Mouse (Mus musculus) embryo, embryonic 10.5 days (tissue): Measurements from ENCODE around the gene Ccpg1.

ENCODE experiments used
- DNase-seq: peaks from one replicate; pipeline ENCODE4 v3.0.0-alpha.2; 2015; ENCODE audit warnings: low spot score

The Ccpg1 gene

DNA sequence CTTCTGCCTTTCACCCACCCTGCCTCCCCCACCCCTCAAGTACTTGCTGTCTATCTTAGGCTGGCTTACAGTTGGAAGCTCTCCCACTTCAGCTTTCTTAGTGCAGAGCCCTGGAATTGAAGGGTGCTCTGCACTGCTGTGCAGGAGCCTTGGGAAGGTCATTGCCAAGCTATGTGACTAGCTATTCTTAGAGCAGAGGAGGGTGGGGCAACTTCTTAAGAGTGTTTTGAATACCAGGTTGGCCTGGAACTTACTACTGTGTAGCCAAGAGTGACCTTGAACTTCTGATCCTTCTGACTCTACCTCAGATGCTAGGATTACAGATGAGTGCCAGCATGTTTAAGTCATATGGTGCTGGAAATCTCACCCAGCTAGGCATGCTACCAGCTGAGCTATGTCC is 10.9 kb downstream of the Ccpg1 start:
- no peak for DNase-seq

DNA sequence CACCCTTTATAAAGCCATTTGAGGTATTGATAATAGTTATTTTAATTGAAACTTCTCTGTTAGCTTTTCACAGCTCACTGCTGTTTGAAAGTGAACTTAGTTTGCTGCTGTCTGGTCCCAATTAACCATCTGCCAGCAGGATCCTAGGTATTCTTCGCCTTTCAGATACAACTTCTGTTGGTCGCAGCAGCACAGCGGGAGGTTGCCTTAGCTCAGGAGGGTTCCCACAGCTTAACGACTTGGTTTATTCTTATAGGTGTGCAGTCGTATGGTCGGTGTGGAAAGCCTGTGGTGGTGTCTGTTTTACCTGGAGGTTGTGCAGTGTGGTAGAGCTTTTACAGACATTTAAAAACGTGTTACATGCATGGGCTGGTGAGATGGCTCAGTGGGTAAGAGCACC is 11.6 kb downstream of the Ccpg1 start:
- no peak for DNase-seq

DNA sequence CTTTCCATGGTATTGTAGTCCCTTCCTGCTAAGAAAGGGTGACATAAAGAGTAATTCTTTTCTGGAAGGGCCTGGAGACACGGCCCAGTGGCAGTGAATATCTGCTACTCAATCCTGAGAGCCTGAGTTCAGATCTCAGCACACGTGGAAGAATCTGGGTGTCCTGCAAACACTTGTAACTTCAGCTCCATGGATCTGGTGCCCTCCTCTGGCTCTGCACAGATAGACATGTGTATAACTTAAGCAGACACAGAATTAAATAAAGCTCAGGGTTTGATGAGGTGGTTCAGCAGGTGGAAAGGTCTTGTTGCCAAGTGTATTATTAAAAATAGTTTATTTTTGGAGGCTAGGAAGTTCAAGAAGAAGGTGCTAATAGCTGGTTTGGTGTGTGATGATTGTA is 15.3 kb downstream of the Ccpg1 start:
- DNase-seq, result no peak

DNA sequence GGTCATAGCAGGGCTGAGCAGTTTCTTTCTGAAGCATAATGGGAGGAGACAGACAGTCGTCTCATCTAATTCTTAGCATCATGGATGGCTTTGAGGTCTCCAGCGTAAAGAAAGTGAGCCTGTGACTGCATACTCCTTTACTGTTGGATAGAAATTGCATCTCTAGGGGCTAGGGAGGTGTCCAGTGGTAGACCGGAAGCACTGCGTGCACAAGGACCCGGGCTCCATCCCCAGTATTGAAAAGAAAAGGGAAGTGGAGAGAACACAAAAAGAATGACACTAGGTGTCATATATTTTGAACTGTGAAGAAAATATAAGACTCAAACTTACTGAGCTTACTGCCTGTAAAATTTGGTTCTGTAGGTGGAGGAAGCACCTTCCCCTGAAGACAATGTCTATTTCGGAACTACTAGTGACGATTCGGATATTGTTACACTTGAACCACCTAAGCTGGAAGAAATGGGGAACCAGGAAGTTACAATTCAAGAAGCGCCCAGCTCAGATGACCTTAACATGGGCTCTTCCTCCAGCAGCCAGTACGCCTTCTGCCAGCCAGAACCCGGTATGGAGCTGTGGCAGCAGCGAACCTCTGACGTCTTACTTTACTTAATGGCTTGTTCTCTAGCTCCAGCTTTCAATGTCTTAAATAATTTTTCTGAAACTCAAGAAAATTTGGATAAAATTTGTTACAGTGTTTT is 16.2 kb downstream of the Ccpg1 start:
- DNase-seq, result no peak

DNA sequence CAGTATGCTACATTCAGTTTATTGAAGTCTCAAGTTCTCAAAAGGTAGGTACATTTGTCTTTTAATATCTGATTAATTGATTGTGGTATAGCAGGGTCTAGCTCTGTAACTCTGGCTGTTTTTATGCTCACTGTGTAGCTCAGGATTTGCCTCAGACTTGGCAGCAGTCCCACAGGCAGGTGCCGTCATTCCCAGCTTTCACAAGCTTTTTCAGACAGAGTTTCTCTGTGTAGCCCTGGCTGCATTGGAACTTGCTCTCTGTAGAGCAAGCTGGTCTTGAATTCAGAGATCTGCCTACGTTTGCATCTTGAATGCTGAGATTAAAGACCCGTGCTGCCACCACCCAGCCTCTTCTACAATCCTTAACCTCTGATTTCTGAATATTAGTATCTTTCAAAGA is 16.9 kb downstream of the Ccpg1 start:
- no peak for DNase-seq

DNA sequence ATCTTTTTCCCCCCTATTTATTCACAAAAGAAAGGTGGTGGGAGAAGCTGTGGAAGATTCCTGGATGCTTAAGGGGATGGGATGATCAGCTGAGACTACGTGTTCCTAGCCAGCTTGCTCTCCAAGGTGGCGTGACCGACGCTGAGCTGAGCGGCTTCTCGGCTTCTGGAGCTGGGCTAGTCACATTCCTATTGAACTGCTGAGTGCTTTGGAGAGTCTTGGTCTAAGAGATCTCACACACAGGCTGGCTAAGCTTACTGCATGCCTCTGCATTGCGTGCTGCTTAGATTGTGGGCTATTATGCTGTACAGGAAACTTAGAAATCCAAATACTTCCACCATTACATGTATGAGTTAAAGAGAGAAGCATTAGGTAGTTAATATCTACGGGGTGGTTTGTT is 18.8 kb downstream of the Ccpg1 start:
- DNase-seq, result no peak

DNA sequence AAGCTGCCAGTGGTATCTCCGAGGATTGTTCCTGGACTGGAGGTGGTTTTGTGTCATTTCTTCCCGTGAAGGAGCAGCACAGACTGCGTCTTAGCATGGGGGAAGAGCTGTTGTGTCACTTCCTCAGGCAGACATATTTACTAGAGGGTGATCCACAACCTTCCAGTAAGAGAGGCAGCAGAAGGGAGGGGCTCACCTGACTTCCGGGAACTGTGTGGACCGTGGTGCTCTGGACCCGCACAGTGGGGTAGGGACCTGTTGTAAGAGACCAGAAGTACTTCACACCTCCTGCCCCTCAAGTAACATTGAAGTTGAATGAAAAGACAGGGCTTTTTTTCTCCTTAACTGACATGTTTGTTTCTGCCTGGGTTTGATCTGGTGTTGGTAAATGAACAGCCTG is 19.9 kb downstream of the Ccpg1 start:
- DNase-seq, result no peak

DNA sequence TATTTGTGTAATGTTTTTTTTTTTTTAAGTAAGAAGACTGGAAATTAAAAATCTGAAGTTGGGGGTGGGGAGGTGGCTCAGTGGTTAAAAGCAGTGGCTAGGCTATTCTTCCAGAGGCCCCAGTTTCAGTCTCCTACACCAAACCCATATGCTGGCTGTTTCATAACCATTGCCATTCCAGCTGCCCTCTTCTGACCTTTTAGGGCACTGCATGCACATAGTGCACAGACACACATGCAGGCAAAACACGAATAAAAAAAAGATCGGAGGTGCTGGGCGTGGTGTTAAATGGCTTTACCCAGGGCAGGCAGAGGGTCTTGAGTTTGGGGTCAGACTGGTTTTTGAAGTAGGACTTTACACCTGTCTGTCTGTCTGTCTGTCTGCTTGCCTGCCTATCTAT is 20.9 kb downstream of the Ccpg1 start:
- DNase-seq, result no peak

DNA sequence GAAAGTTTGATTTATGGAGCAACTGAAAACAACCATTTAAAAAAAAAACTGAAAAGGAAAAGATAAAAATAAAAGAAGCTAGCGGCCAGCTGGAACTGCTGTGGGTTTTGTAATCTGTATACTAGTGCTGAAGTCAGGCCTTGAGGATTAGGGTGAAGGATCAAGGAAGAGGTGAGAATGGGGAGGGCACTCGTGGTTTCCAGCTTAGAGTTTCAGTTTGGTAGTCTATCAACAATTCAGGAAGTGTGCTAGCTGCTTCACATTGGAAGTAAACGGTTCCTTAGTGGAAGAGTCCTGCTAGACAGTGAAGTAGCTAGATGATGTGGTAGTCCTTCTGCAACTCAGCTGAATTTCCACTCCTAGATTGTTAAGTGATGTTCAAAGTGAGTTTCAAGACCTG is 23.2 kb downstream of the Ccpg1 start:
- no peak for DNase-seq

DNA sequence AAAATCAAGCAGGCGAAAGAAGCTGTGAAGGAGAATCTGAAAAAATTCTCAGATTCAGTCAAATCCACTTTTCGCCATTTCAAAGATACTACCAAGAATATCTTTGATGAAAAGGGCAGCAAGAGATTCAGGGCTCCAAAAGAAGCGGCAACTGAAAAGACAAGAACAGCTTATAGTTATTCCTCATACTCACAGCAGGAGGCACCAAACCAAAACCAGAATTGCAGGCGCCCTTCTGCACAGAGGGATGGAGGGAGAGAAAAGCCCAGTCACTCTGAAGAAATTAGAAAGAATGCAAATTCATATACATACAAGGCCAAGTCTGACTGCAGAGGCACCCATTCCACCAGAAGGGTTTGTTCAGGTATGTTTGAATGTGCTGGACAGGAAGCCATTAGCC is 27.4 kb downstream of the Ccpg1 start:
- no peak for DNase-seq

DNA sequence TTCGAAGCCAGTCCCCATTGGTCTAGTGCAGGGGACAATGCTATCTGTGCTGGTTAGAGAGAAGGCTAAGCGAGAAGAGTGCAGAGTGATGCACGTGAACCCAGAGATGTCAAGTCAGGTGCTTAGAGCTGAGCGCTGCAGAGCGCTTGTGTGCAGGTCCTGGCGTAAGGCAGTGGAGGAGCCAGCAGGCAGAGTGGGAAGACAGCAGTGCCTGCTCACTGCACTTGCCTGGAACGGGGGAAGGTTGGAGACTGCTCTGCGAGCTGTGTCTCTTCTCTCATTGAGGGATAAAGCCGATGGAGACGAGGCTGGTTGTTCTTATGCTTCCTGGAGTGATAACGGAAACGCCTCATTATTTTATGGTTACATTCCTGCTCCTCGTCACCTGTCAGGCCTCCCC is 29.5 kb downstream of the Ccpg1 start:
- no peak for DNase-seq

DNA sequence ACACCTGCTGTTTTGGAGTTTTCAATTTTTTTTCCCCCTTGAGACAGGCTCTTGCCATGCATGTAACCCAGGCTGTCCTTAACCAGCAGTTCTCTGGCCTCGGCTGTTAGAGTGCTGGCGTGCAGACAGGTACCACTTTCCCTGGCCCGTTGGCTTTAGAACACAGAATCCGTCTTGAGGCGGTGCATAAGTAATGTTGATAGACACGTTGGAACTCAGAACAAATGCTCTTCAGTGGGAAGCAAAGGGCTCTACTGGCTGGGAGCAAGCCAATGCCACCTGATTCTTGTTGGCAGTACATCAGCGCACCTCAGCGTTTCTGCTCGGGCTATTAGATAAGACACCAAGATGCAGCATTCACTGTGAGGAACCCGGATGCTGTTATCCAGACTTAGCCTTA is 34.6 kb downstream of the Ccpg1 start:
- DNase-seq, result no peak

DNA sequence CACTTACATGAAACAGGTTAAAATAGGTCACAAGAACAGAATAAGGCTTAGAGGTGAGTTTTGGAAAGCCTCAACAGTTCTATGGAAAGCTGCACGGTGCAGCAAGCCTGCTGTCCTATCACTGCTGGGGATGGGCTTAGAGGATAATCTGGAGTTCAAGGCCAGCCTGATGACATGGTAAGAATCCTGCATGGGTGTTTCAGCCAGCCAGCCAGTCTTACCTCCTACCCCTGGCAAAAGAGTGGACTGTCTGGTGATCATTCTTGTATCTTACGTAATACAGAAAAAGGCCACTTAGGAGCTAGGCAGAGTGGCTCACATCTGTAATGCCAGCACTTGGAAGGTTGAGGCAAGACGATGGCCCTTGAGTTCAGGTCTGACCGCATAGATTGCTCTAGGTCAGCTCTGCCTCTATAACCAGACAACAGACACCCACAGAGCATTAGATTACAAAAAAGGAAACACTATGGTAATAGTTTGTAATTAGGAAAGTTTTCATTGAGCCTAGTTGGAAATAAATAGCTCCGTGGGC is 35.4 kb downstream of the Ccpg1 start:
- DNase-seq, result no peak

DNA sequence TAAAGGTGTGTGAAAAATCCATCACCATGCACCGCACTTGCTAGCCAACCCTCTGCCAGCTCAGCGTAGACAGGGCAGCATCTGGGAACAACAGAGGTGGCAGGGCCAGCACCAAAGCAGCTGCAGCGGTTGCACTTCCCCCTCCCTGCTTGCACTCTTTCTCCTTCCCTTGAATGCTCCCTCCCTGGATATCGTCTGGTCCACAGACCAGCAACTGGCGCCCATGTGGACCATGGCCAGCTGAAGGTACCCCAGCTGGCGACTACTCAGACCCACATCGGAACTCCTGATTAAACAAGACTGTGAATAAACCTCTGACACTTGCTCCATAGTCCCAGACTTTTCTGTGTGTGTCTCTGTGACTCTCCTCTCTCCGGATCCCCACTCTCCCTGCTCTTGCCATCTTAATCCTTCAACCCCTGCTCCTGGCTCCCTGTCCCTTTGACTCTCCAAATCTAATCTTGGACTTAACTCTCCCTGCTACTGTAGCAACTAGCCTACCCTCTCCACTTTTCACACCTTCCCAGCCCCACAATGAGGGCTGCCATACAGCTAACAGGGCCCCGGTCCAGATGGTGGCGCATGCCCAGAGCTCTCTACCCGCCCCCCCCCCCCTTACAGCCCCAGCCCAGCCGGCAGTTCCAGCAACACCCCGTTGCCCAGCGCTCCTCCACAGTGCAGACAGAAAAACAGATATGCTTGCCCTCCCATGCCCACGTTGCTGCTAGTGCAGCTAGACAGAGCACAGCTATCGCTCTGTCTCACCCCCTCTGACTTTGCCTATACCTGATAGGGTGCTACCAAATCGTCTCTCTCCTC is 40.8 kb downstream of the Ccpg1 start:
- peak; percentile 37 for DNase-seq

DNA sequence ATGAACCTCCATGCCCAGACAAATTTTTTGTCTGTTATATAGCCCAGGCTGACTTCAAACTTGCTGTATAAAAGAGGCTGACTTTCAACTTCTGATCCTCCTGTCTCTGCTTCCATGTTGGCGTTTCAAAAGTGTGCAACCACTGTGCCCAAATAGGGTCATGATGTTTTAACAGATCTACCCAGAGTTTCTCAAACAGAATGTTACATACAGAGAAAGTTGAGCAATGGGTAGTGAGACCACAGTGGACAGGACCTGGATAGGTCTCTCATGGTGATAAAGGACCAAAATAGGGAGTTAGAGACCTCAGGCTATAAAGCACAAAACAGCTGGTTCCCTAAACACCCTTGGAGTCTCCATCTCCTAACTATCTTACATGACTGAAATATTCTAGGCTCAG is 45.2 kb downstream of the Ccpg1 start:
- DNase-seq, result no peak

DNA sequence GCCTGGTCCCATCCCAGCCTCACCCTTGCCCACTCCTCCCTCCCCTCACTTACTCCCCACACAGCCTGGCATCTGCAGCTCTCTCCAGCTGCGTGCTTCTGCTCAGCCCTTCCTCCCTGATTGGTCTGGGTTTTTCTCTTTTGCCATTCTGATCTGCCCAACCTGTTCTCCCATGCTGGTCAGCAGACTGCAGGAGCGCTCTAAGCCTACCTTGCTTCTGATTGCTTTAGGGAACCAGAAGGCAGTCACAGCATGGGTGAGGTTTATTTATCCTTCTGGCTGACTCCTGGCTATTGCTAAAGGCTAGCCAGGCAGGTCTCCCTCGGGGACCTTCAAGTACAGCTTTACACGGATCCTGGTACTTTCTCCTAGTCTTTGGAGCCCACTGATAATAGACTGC is 46.2 kb downstream of the Ccpg1 start:
- DNase-seq, result no peak

DNA sequence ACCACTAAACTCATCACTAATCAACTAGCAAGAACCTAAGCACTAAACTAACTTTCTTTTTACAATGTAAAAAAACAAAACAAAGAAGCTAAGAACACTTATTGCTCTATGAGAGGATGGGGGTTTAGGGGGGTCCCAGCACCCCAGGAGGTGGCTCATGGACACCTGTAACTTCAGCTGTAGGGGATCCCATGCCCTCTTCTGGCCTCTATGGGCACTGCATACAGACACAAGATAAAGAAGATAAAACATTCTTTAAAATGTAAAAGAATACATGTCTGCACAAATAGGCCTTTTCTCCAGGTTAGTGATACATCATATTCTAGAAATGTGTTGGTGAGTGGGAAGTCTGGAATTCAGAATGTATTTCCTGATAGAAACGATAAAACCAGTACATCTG is 48.2 kb downstream of the Ccpg1 start:
- no peak for DNase-seq

DNA sequence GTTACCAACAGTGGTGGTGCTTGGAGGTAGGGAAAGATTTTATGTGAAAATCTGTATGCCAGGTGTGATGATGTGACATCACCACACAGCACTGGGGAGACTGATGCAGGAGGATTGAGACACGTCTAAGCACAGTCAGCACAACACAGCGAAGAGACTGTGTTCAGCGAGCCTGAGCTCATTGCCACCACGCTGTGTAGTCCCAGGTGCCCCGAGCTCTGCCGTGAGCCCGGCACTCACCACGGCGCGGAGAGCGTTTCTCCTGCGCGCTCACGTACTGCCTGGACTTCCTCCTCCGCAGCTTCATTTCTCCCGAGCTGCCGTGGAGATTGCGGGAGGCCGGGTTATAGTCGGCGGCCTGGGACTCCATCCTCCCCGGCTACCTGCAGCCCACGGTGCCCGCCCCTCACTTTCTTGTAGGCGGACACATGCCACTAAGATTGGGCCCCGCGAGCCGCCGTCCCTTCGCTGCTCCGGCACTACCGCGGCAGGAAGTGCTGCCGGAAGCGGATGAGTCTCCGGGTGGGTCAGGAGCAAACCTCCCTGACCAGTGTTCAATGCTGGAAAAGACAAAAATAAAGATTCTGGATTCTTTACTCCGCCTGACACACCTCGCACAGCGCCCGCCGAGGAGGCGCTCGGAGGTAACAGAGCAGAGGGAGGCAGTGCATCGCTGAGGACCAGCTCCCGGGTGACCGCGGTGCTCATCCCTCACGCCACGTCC is 54.2 kb downstream of the Ccpg1 start:
- DNase-seq, result peak; percentile 94

DNA sequence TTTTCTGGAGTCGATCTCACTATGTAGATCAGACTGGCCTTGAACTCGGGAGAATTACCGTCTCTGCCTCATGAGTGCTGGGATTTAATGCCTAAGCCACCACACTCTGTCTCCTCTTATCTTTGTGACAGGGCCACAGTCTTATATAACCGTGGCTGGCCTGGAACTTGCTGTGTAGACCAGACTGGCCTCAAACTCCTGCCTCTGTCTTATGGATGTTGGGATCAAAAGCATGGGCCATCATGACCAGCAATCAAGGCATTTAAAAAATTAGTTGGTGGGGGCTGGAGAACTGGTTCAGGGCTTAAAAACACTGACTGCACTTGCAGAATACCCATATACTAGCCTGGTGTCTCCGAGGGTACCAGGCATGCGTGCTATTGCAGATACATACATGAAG is 54.9 kb downstream of the Ccpg1 start, which contains the start of gene Pigb:
TSS of gene Pigb (minus strand) at position 299 of the 400 bp plus-strand sequence.
- DNase-seq, result no peak

DNA sequence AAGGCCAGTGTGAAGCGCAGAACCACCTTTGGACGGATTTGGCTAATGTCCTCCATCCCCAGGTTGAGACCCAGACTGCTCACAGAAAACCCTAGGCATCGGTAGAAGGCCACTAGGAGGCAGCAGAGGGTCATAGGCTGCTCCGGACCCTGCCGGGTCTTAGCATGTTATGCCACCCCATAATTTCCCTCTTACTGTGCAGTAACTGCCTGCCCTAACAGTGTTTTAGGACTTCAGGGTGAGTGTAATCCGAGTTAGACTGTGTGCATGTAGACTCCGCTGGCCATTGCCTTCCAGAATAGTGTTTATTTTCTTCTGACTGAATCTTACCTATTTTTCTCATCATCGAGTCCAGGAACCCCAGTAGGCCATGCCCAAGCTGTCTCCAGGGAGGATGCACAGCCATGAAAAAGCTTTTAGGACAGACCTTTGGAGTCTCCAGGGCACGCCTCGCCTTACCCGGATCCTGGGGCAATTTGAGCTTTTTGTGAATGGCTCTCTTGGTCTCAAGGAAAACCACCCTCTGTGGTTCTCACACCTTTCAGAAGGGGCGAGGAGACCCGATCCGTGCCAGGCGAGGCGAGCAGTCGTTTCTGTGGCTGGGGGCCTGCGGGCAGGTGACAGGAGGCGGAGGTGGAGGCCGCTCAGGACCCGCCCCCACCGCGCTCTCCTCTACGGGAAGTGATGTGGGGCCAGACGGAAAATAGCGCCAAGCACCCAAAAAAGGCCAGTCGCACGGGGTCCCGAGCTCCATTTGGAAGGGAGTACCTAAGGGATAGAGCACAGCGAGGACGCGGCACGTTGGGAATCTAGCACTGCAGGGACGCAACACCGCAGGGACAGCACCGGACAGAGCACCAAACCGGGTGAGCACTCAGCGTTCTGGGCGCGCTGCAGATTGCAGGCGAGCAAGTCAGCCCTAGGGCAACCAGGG is 59.2 kb downstream of the Ccpg1 start, which contains the start of gene Rab27a:
TSS of gene Rab27a (plus strand) at position 709 of the 934 bp plus-strand sequence.
- peak; percentile 91 for DNase-seq

DNA sequence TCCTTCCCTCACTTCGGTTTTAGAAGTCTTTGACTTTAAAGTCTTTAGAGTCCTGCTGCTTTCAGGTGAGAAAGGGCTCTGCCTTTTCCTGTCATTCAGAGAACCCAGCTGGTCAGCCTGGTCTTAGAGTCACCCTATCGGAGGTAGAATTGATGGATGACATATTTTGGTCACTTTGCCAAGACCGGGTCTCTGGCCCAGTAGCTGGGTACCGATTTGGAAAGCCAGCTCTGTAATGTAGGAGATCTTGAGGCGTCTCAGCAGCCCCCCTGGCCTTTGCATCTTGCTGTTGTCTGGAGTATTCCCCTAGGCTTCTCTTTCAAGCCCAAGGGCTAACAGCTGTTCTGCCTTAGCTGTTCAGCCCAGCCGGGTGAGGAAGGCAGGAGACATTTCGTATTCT is 60.0 kb downstream of the Ccpg1 start:
- DNase-seq, result peak; percentile 18

DNA sequence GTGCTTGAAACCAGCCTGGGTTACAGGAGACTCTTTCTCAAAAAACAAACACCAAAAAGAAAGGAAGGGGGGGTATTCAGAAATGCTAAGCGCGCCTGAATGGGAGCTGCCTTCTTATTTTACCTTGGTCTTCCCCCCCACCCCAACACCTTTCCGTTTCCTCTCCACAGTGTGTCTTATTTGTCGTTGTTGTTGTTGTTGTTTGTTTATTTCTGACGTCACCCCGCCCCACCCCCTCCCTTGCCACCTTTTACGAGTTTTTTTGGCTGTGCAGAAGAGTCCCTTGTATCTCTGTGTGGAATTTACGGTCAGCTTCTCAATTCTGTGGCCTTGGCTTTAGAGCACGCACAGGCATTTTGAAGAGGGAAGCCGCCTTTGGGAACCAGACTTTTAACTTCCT is 60.5 kb downstream of the Ccpg1 start:
- DNase-seq, result no peak
